Mouse (Mus musculus): ENCODE data around the gene Cmtm2b. TPM values are rescaled to one million over a fixed set of nuclear protein-coding genes. Genes with fewer than 3 reads are reported as not detected.

Cmtm2b gene
- polyA plus RNA-seq, 1 experiment from 2014 or later, result not detected

DNA sequence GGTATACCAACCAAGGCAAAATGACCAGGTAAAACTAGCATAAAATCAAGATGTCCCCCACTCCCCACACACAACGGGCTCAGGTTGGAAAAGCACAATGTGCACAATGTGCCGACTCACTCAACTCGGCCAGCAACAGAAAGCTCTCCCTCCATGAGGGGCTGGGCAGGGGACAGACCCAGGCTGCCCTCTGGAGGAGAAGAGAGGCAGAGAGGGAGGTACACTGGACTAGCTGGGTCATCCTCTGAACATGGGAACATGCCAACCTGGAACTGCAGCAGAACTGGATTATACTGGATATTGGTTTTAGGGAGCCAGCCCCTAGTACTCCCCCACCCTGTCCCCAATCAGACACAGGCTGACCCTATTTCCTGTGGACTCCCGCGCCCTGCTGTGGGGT, 31.2 kb downstream of the Cmtm2b start:
- no peaks in the 10 kb centered on the region for H3K4me1 ChIP-seq (ENCODE audit: control insufficient read depth, insufficient read depth, low read depth, low read length)
- no peaks in the 10 kb centered on the region for H3K27me3 ChIP-seq (replicated peaks; ENCODE audit: control insufficient read depth, insufficient read depth, low read length)
- H3K4me2 ChIP-seq (ENCODE audit: low read length), result no peak overlapping the region
- H3K9ac ChIP-seq (ENCODE audit: low read depth, low read length), result no peak overlapping the region
- H3K36me3 ChIP-seq (ENCODE audit: control insufficient read depth, insufficient read depth, low read length), result peaks cover 16% of the 10 kb centered on the region
- no peak overlapping the region for H3K4me3 ChIP-seq (ENCODE audit: low read length)
- 50% methylated on average over 5 of the region's 5 CpGs for WGBS
- peak; percentile 75 for ATAC-seq
- no peak overlapping the region for H3K27ac ChIP-seq (ENCODE audit: low read depth, low read length)
- no peaks in the 10 kb centered on the region for H3K9me3 ChIP-seq (ENCODE audit: control insufficient read depth, low read length)

DNA sequence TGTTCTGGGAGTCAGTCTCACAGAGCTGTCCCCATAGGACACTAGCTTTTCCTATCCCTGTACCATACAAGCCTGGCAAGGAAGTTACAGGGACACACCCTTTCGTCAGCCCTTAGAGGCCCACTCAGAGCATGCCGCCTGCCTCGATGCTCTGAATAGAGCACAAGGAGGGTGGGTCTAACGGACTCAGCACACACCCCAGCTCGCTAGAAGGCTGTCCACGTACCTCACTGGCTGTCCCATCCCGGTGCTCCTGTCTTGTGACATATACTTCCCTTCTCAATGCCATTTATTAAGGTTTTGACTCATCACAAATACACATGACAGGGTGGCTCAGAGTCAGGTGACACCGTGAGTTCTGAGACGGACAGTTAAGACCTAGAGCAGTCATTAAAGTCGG, 32.5 kb downstream of the Cmtm2b start:
- peaks cover 4% of the 10 kb centered on the region; the same call in 1 of the 2 replicates for H3K4me1 ChIP-seq (ENCODE audit: control insufficient read depth, insufficient read depth, low read depth, low read length)
- no peak overlapping the region for H3K27ac ChIP-seq (ENCODE audit: low read depth, low read length)
- 92% methylated on average over 10 of the region's 10 CpGs for WGBS
- no peaks in the 10 kb centered on the region for H3K9me3 ChIP-seq (ENCODE audit: control insufficient read depth, low read length)
- no peak overlapping the region for H3K4me3 ChIP-seq (ENCODE audit: low read length)
- H3K9ac ChIP-seq (ENCODE audit: low read depth, low read length), result no peak overlapping the region
- peaks cover 16% of the 10 kb centered on the region for H3K36me3 ChIP-seq (ENCODE audit: control insufficient read depth, insufficient read depth, low read length)
- no peaks in the 10 kb centered on the region for H3K27me3 ChIP-seq (replicated peaks; ENCODE audit: control insufficient read depth, insufficient read depth, low read length)
- H3K4me2 ChIP-seq (ENCODE audit: low read length), result no peak overlapping the region
- ATAC-seq, result no peak

DNA sequence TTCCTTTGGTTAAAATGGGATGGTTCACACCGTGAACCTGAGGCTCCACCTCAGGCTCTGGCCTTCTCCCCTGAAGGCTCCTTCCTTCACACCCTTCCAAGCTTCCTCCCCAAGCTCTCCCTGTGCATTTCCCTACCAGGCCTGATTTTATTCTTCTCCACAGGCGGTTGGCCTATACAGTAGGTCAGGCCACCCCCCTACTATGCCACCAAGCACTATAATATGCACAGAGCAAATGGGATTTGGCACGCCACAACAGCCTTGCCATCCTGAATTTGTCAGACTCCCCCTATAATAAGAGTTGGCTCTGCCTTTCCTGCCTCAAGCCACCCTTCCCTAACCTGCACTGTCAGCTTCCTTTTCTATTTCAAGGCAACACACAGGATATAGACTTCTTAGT, 36.6 kb downstream of the Cmtm2b start:
- H3K4me2 ChIP-seq (ENCODE audit: low read length), result no peak overlapping the region
- H3K4me1 ChIP-seq (ENCODE audit: control insufficient read depth, insufficient read depth, low read depth, low read length), result peaks cover 12% of the 10 kb centered on the region; the same call in 1 of the 2 replicates
- H3K27me3 ChIP-seq (replicated peaks; ENCODE audit: control insufficient read depth, insufficient read depth, low read length), result no peaks in the 10 kb centered on the region
- H3K27ac ChIP-seq (ENCODE audit: low read depth, low read length), result no peak overlapping the region
- 0 out of 2 replicates have a peak, but pooled peaks have one; percentile 25 for ATAC-seq
- peaks cover 13% of the 10 kb centered on the region for H3K36me3 ChIP-seq (ENCODE audit: control insufficient read depth, insufficient read depth, low read length)
- no peak overlapping the region for H3K4me3 ChIP-seq (ENCODE audit: low read length)
- 72% methylated on average over 3 of the region's 3 CpGs for WGBS
- no peaks in the 10 kb centered on the region for H3K9me3 ChIP-seq (ENCODE audit: control insufficient read depth, low read length)
- H3K9ac ChIP-seq (ENCODE audit: low read depth, low read length), result no peak overlapping the region

DNA sequence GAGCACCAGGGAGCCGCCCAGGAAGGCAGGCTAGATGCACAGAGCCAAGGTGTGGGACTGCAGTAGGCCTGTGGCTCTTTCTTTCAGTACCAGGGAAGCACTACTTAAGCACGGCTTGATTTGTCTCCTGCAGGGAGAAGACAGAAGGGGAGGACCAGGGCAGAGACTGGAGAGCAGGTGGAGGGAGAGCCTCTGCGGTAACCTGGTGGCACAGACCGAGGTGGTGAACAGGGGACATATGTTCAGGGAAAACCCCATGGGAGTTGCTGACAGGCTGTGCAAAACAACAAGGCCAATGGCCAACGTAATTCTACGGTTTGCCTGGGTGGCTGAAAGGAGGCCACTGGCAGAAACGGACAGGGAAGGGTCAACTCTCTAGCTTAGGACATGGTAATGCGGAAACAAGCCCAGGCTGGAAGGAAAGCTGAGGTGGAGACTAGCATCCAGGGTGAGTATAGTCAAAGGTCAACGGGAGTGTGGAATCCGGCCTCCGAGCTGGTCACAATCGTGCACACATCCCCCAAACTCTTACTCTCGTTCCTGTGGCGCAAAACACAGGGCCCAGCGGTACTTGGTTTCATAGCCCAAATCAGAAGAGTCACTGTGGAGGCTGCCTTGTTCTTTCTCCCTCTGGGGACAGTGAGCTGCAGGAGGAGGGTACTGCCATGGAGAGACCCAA, 37.9 kb downstream of the Cmtm2b start:
- WGBS, result 57% methylated on average over 15 of the region's 15 CpGs
- no peaks in the 10 kb centered on the region for H3K9me3 ChIP-seq (ENCODE audit: control insufficient read depth, low read length)
- peak; percentile 31 for ATAC-seq

DNA sequence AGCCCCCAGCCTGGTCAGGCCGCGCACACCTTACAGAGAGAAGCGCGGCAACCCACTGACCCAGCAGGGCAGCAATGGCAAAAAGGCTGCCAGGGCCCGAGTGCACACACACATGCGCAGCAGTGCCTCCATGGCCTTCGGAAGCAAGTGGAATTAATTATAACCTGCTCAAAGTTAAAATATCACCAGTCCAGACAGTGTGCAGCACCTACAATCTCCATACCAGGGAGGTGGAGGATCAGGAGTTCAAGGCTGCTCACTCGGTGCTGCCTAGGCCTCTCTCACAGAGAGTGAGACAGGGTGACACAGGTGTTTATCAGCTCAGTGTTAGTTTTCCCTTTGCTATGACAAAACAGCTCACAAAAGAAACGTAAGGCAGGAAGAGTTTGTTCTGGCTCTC, 43.7 kb downstream of the Cmtm2b start:
- Histone ChIP-seq H3K36me3 (ENCODE audit: control insufficient read depth, insufficient read depth, low read length) (no peaks in the 10 kb centered on the region), H3K9me3 (ENCODE audit: control insufficient read depth, low read length) (no peaks in the 10 kb centered on the region), H3K9ac (ENCODE audit: low read depth, low read length) (no peak overlapping the region), H3K4me2 (ENCODE audit: low read length) (no peak overlapping the region), H3K27me3 (replicated peaks; ENCODE audit: control insufficient read depth, insufficient read depth, low read length) (no peaks in the 10 kb centered on the region), H3K4me1 (ENCODE audit: control insufficient read depth, insufficient read depth, low read depth, low read length) (peaks cover 16% of the 10 kb centered on the region), H3K27ac (ENCODE audit: low read depth, low read length) (no peak overlapping the region), H3K4me3 (ENCODE audit: low read length) (no peak overlapping the region)
- no peak for ATAC-seq
- WGBS, result 91% methylated on average over 9 of the region's 9 CpGs

More for the DNA sequence above, 37.9 kb downstream of the Cmtm2b start:
- H3K4me3 ChIP-seq (ENCODE audit: low read length), result no peak overlapping the region
- H3K4me2 ChIP-seq (ENCODE audit: low read length), result no peak overlapping the region
- no peak overlapping the region for H3K9ac ChIP-seq (ENCODE audit: low read depth, low read length)
- H3K27me3 ChIP-seq (replicated peaks; ENCODE audit: control insufficient read depth, insufficient read depth, low read length), result no peaks in the 10 kb centered on the region
- peaks cover 4% of the 10 kb centered on the region; the same call in 1 of the 2 replicates for H3K36me3 ChIP-seq (ENCODE audit: control insufficient read depth, insufficient read depth, low read length)
- no peak overlapping the region for H3K27ac ChIP-seq (ENCODE audit: low read depth, low read length)
- H3K4me1 ChIP-seq (ENCODE audit: control insufficient read depth, insufficient read depth, low read depth, low read length), result peaks cover 12% of the 10 kb centered on the region; the same call in 1 of the 2 replicates

DNA sequence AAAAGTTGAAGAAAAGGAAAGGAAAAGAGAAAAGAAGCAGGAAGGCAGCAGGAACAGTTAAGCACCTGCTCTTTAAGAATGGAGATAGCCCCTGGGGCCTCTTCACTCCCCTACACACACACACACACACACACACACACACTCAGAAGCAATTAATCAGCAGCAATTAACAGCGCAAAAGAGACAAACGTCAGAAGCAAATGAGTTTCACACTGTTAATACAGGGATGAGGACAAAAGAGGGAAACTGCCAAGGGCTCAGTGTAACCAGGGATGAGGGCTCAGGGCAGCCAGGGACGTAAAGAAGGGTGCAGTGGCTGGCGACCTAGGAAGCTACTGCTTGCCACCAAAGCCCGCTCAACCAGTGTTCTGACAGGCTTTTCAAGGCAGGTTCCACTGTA, 45.4 kb downstream of the Cmtm2b start:
- no peak overlapping the region; the same call in 1 of the 2 replicates for H3K9ac ChIP-seq (ENCODE audit: low read depth, low read length)
- H3K4me2 ChIP-seq (ENCODE audit: low read length), result no peak overlapping the region
- H3K27me3 ChIP-seq (replicated peaks; ENCODE audit: control insufficient read depth, insufficient read depth, low read length), result no peaks in the 10 kb centered on the region
- H3K4me1 ChIP-seq (ENCODE audit: control insufficient read depth, insufficient read depth, low read depth, low read length), result peaks cover 16% of the 10 kb centered on the region
- no peaks in the 10 kb centered on the region for H3K36me3 ChIP-seq (ENCODE audit: control insufficient read depth, insufficient read depth, low read length)
- no peak overlapping the region for H3K27ac ChIP-seq (ENCODE audit: low read depth, low read length)
- ATAC-seq, result 0 out of 2 replicates have a peak, but pooled peaks have one; percentile 35
- WGBS, result 26% methylated on average over 5 of the region's 5 CpGs
- no peak overlapping the region for H3K4me3 ChIP-seq (ENCODE audit: low read length)
- H3K9me3 ChIP-seq (ENCODE audit: control insufficient read depth, low read length), result no peaks in the 10 kb centered on the region

DNA sequence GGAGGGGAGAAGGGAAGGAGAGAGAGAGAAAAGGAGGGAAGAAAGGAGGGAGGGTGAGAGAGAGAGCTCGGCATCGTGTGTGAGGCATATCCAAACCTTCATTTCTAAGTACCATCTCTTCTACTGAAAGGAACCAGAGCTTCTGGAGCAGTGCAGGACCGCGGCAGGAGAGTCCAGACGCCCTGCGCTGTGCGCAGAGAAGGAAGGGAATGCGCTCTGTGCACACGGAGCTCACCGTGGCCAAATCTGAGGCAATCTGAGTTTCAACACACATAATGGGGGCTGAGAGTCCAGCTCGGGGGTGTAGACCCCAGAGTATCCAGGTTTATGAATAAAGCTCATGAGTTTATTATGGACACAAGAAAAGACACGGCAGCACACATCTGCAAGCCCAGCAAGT, 47.6 kb downstream of the Cmtm2b start:
- H3K27ac ChIP-seq (ENCODE audit: low read depth, low read length), result peak overlapping the region; percentile 12; the same call in 1 of the 2 replicates
- H3K9ac ChIP-seq (ENCODE audit: low read depth, low read length), result no peak overlapping the region
- no peaks in the 10 kb centered on the region for H3K27me3 ChIP-seq (replicated peaks; ENCODE audit: control insufficient read depth, insufficient read depth, low read length)
- H3K4me3 ChIP-seq (ENCODE audit: low read length), result no peak overlapping the region
- WGBS, result 77% methylated on average over 12 of the region's 12 CpGs
- no peak for ATAC-seq
- peaks cover 21% of the 10 kb centered on the region for H3K4me1 ChIP-seq (ENCODE audit: control insufficient read depth, insufficient read depth, low read depth, low read length)
- H3K9me3 ChIP-seq (ENCODE audit: control insufficient read depth, low read length), result no peaks in the 10 kb centered on the region
- no peak overlapping the region for H3K4me2 ChIP-seq (ENCODE audit: low read length)
- no peaks in the 10 kb centered on the region for H3K36me3 ChIP-seq (ENCODE audit: control insufficient read depth, insufficient read depth, low read length)

DNA sequence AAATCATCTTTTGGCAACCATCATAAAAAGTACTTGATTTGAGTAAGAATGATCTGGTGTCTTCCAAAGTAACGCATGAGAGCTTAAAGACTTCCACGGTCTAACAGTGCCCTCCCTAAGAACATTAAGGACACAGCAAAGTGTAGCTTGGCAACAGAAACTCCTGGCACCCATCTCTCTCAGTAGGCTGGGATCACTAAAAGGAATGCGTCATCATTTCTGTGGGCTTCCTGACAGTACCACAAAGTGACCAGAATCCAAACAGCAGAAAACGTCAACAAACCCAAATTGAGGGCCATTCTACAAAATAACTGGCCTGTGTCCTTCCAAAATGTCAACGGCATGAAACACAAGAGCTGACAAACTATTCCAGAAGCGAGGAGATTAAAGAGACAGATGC, 48.0 kb downstream of the Cmtm2b start:
- no peak overlapping the region; the same call in 1 of the 2 replicates for H3K27ac ChIP-seq (ENCODE audit: low read depth, low read length)
- H3K9me3 ChIP-seq (ENCODE audit: control insufficient read depth, low read length), result no peaks in the 10 kb centered on the region
- H3K36me3 ChIP-seq (ENCODE audit: control insufficient read depth, insufficient read depth, low read length), result no peaks in the 10 kb centered on the region
- 56% methylated on average over 6 of the region's 6 CpGs for WGBS
- H3K9ac ChIP-seq (ENCODE audit: low read depth, low read length), result no peak overlapping the region
- no peak overlapping the region for H3K4me2 ChIP-seq (ENCODE audit: low read length)
- H3K4me1 ChIP-seq (ENCODE audit: control insufficient read depth, insufficient read depth, low read depth, low read length), result peaks cover 26% of the 10 kb centered on the region
- no peaks in the 10 kb centered on the region for H3K27me3 ChIP-seq (replicated peaks; ENCODE audit: control insufficient read depth, insufficient read depth, low read length)
- H3K4me3 ChIP-seq (ENCODE audit: low read length), result no peak overlapping the region
- ATAC-seq, result 0 out of 2 replicates have a peak, but pooled peaks have one; percentile 48

DNA sequence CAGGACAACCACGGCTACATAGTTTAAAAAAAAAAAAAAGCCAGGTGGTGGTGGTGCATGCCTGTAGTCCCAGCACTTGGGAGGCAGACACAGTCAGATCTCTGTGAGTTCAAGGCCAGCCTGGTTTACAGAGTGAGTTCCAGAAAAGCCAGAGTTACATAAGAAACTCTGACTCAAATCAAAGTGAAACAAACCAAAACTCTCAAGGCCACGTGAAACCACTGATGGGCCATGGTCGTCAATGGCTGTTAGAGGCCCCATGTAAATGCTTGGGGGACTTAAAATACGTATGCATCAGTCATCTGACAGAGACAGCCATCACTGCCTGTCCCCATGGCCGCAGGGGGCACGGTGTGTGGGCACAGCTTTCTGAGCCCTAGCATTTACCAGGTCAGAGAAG, 49.1 kb downstream of the Cmtm2b start:
- H3K4me3 ChIP-seq (ENCODE audit: low read length), result no peak overlapping the region
- peaks cover 36% of the 10 kb centered on the region for H3K4me1 ChIP-seq (ENCODE audit: control insufficient read depth, insufficient read depth, low read depth, low read length)
- WGBS, result 82% methylated on average over 6 of the region's 6 CpGs
- H3K9ac ChIP-seq (ENCODE audit: low read depth, low read length), result no peak overlapping the region
- H3K4me2 ChIP-seq (ENCODE audit: low read length), result no peak overlapping the region
- no peaks in the 10 kb centered on the region for H3K9me3 ChIP-seq (ENCODE audit: control insufficient read depth, low read length)
- no peaks in the 10 kb centered on the region for H3K27me3 ChIP-seq (replicated peaks; ENCODE audit: control insufficient read depth, insufficient read depth, low read length)
- no peaks in the 10 kb centered on the region for H3K36me3 ChIP-seq (ENCODE audit: control insufficient read depth, insufficient read depth, low read length)
- ATAC-seq, result no peak
- H3K27ac ChIP-seq (ENCODE audit: low read depth, low read length), result no peak overlapping the region

All from hindbrain, embryonic 16.5 days (tissue).